Mouse (Mus musculus): ENCODE measurements around the gene Klf16. TPM values are rescaled to one million over a fixed set of nuclear protein-coding genes. Genes with fewer than 3 reads are reported as not detected.

Gene Klf16
- total RNA-seq, 1 experiment = 23.5 TPM

DNA sequence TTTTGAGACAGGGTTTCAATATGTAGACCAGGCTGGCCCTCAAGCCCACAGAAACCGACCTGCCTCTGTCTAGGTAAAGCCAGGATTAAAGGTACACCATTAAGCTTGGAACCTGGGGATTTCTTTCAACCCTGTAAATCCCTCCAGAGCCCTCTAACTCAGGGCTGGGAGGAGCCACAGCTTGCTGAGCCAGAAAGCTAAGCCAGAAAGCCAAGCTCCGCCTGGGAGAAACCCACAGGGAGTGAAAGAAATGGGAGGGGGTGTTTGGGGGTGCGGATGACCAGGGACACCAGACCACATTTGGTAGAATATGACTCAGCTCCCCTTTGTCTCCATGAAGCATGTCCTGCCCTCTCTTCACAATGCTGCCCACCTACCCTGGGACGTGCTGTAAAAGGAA, 19.2 kb upstream of the Klf16 start:
- Histone ChIP-seq H3K9me3 (ENCODE audit: control insufficient read depth, insufficient read depth, low read depth, low read length) (no peaks in the 10 kb centered on the region), H3K9ac (ENCODE audit: insufficient read depth, low read depth, low read length, poor library complexity, severe bottlenecking) (peak overlapping the region; percentile 28; the same call in 1 of the 2 replicates), H3K4me1 (ENCODE audit: control insufficient read depth in 2 of 2, insufficient read depth in 2 of 2, low read length in 2 of 2, poor library complexity in 1 of 2) (peaks cover 0 to 5% of the 10 kb centered on the region in 2 experiments; a peak in 2 of 4 replicates), H3K36me3 (ENCODE audit: control insufficient read depth, insufficient read depth, low read length, poor library complexity, severe bottlenecking) (no peaks in the 10 kb centered on the region), H3K4me3 (ENCODE audit: insufficient read depth in 1 of 2, low read depth in 1 of 2, low read length in 2 of 2, poor library complexity in 1 of 2, severe bottlenecking in 1 of 2) (no peak overlapping the region), H3K27ac (ENCODE audit: insufficient read depth, low read depth, low read length, poor library complexity, severe bottlenecking) (no peak overlapping the region)
- in situ Hi-C loops (cut with MboI; ENCODE audit: low sequenced_read_pairs in 2 of 2, unreplicated experiment in 2 of 2) = no loop called here
- DNase-seq (ENCODE audit: low read depth, low spot score) = no peak
- no peak for TF ChIP-seq HCFC1 (IDR thresholded peaks at IDR 0.05; ENCODE audit: borderline replicate concordance, insufficient read depth, low read length)
- TF ChIP-seq CHD2 (IDR thresholded peaks at IDR 0.05; ENCODE audit: low read depth, low read length) = no peak
- no peak for TF ChIP-seq ZC3H11A (IDR thresholded peaks at IDR 0.05; ENCODE audit: borderline replicate concordance, low read depth, low read length)
- no peak for TF ChIP-seq MAFK (IDR thresholded peaks at IDR 0.05; ENCODE audit: insufficient read depth, low read depth, low read length)
- no peak for TF ChIP-seq ZNF384 (IDR thresholded peaks at IDR 0.05; ENCODE audit: low read depth, low read length)

DNA sequence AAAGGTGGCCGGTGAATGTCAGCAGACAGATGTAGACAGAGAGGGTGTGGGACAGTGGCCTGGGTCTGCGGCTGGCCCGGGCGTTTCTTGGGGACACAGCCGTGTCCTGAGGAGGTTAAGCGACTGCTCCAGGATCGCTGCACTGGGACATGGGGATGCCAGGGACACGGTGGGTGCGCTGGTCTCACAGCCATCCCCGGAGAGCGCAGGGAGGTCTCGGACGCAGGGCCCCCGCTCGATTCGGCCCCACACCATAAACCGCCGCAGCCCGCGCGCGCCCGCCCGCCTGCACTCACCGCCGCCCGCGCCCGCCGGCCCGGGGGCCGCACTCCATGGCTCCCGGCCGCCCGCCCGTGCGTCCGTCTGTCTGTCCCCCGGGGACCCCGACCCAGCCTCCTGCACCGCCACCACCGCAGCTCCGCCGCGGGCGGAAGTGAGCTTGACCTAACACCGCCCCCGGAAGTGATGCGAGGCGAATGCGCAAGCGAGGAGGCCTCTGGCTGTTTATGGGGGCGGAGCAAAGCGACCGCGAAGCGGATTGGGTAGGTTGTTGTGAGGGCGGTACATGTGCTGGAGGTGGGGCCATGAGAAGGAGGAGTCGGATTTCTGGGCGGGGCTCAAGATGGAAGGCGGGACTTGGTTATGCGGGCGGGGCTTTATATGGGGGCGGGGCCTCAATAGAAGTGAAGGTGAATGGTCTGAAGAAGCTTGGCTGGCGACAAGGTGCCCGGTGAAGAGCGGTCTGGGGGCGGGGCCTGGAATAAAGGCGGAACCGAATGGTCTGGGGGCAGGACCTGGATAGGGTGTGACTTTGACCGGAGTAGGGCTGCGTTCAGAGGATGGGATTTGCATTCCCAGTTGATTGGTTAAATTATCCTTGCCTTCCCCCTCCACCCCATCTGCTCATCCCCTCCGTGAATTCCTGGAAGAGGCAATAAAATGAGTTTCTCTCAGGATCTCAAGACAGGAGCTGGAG, 13.0 kb upstream of the Klf16 start, which contains the start of gene Abhd17a:
Gene Abhd17a, minus strand, starts transcription at position 463 of the 976 bp plus-strand sequence.
- Histone ChIP-seq H3K9me3 (ENCODE audit: control insufficient read depth, insufficient read depth, low read depth, low read length) (no peaks in the 10 kb centered on the region), H3K9ac (ENCODE audit: insufficient read depth, low read depth, low read length, poor library complexity, severe bottlenecking) (peak within 1 kb of the TSS; percentile 94), H3K36me3 (ENCODE audit: control insufficient read depth, insufficient read depth, low read length, poor library complexity, severe bottlenecking) (no peaks in the 10 kb centered on the region; the same call in 1 of the 2 replicates), H3K27ac (ENCODE audit: insufficient read depth, low read depth, low read length, poor library complexity, severe bottlenecking) (peak within 1 kb of the TSS; percentile 61; the same call in 1 of the 2 replicates), H3K4me3 (ENCODE audit: insufficient read depth in 1 of 2, low read depth in 1 of 2, low read length in 2 of 2, poor library complexity in 1 of 2, severe bottlenecking in 1 of 2) (peak within 1 kb of the TSS; percentile 93 to 99), H3K4me1 (ENCODE audit: control insufficient read depth in 2 of 2, insufficient read depth in 2 of 2, low read length in 2 of 2, poor library complexity in 1 of 2) (peaks cover 0 to 8% of the 10 kb centered on the region in 2 experiments; a peak in 2 of 4 replicates)
- peak; percentile 100 for DNase-seq (ENCODE audit: low read depth, low spot score)
- TF ChIP-seq HCFC1 (IDR thresholded peaks at IDR 0.05; ENCODE audit: borderline replicate concordance, insufficient read depth, low read length) = no peak
- no peak for TF ChIP-seq ZC3H11A (IDR thresholded peaks at IDR 0.05; ENCODE audit: borderline replicate concordance, low read depth, low read length)
- no peak for TF ChIP-seq MAFK (IDR thresholded peaks at IDR 0.05; ENCODE audit: insufficient read depth, low read depth, low read length)
- no peak for TF ChIP-seq CHD2 (IDR thresholded peaks at IDR 0.05; ENCODE audit: low read depth, low read length)
- in situ Hi-C loops (cut with MboI; ENCODE audit: low sequenced_read_pairs in 2 of 2, unreplicated experiment in 2 of 2) = no loop called here

DNA sequence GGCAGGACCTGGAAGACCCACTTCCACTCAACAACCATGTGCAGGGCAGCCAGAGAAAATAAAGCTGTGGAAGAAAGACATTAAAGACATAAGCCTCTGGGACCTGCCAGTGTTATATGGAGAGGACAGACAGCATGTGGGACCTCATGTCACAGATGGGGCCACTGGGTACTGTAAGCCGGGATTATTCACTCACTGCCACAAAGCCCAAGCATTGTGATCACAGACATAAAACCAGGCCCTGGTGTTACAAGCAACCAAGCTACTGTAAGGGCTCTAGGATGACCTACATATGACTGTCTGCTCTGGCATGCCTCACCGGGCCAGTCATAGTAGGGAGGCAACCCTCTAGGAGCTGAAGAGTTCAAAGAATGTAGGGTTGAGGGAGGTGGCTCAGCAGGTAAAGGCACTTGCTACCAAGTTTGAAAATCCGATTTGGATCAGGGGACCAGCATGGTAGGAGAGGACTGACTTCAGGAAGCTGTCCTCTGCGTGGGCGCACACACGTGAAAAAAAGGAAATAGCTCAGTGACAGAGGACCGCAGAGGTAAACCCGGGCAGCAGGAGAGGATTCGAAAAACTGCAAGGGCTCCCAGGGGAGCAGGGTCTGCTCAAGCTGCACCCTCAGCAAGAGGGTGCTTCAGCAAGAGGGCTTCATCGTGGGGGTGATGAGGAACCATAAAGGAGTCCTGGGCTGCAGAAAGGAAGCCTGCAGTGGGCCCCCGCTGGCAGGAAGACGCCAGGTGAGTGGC, 12.2 kb upstream of the Klf16 start:
- no peaks in the 10 kb centered on the region for H3K9me3 ChIP-seq (ENCODE audit: control insufficient read depth, insufficient read depth, low read depth, low read length)
- H3K9ac ChIP-seq (ENCODE audit: insufficient read depth, low read depth, low read length, poor library complexity, severe bottlenecking) = peak overlapping the region; percentile 94
- no peak for TF ChIP-seq ZC3H11A (IDR thresholded peaks at IDR 0.05; ENCODE audit: borderline replicate concordance, low read depth, low read length)
- TF ChIP-seq MAFK (IDR thresholded peaks at IDR 0.05; ENCODE audit: insufficient read depth, low read depth, low read length) = no peak
- no peak for TF ChIP-seq ZNF384 (IDR thresholded peaks at IDR 0.05; ENCODE audit: low read depth, low read length)
- TF ChIP-seq HCFC1 (IDR thresholded peaks at IDR 0.05; ENCODE audit: borderline replicate concordance, insufficient read depth, low read length) = no peak
- TF ChIP-seq CHD2 (IDR thresholded peaks at IDR 0.05; ENCODE audit: low read depth, low read length) = no peak
- no peak overlapping the region for H3K27ac ChIP-seq (ENCODE audit: insufficient read depth, low read depth, low read length, poor library complexity, severe bottlenecking)
- peaks cover 2 to 15% of the 10 kb centered on the region in 2 experiments; a peak in 3 of 4 replicates for H3K4me1 ChIP-seq (ENCODE audit: control insufficient read depth in 2 of 2, insufficient read depth in 2 of 2, low read length in 2 of 2, poor library complexity in 1 of 2)
- in situ Hi-C loops (cut with MboI; ENCODE audit: low sequenced_read_pairs in 2 of 2, unreplicated experiment in 2 of 2) = no loop called here
- no peaks in the 10 kb centered on the region; the same call in 1 of the 2 replicates for H3K36me3 ChIP-seq (ENCODE audit: control insufficient read depth, insufficient read depth, low read length, poor library complexity, severe bottlenecking)
- DNase-seq (ENCODE audit: low read depth, low spot score) = no peak
- H3K4me3 ChIP-seq (ENCODE audit: insufficient read depth in 1 of 2, low read depth in 1 of 2, low read length in 2 of 2, poor library complexity in 1 of 2, severe bottlenecking in 1 of 2) = peak overlapping the region; percentile 93 to 99

- peaks cover 3 to 18% of the 10 kb centered on the region in 2 experiments; a peak in 3 of 4 replicates for H3K4me1 ChIP-seq (ENCODE audit: control insufficient read depth in 2 of 2, insufficient read depth in 2 of 2, low read length in 2 of 2, poor library complexity in 1 of 2)
- DNase-seq (ENCODE audit: low read depth, low spot score) = no peak
- in situ Hi-C loops (cut with MboI; ENCODE audit: low sequenced_read_pairs in 2 of 2, unreplicated experiment in 2 of 2) = no loop called here
- no peaks in the 10 kb centered on the region for H3K9me3 ChIP-seq (ENCODE audit: control insufficient read depth, insufficient read depth, low read depth, low read length)
- H3K9ac ChIP-seq (ENCODE audit: insufficient read depth, low read depth, low read length, poor library complexity, severe bottlenecking) = no peak overlapping the region
- TF ChIP-seq ZC3H11A (IDR thresholded peaks at IDR 0.05; ENCODE audit: borderline replicate concordance, low read depth, low read length) (no peak), HCFC1 (IDR thresholded peaks at IDR 0.05; ENCODE audit: borderline replicate concordance, insufficient read depth, low read length) (no peak), CHD2 (IDR thresholded peaks at IDR 0.05; ENCODE audit: low read depth, low read length) (no peak), MAFK (IDR thresholded peaks at IDR 0.05; ENCODE audit: insufficient read depth, low read depth, low read length) (no peak), ZNF384 (IDR thresholded peaks at IDR 0.05; ENCODE audit: low read depth, low read length) (no peak)
- H3K36me3 ChIP-seq (ENCODE audit: control insufficient read depth, insufficient read depth, low read length, poor library complexity, severe bottlenecking) = no peaks in the 10 kb centered on the region; the same call in 1 of the 2 replicates
- H3K27ac ChIP-seq (ENCODE audit: insufficient read depth, low read depth, low read length, poor library complexity, severe bottlenecking) = no peak overlapping the region
- H3K4me3 ChIP-seq (ENCODE audit: insufficient read depth in 1 of 2, low read depth in 1 of 2, low read length in 2 of 2, poor library complexity in 1 of 2, severe bottlenecking in 1 of 2) = 0 out of 4 replicates have a peak overlapping the region, but pooled peaks of 1 of the 2 experiments have one; percentile 6
These were observed 10.2 kb upstream of the Klf16 start for GRCm38 (mm10) chr10:80587305-80587657.
